Mouse (Mus musculus): ENCODE results near the gene Fam32a. TPM values are rescaled to one million over a fixed set of nuclear protein-coding genes. Genes with fewer than 3 reads are reported as not detected.

Fam32a gene
- total and polyA plus RNA-seq, 3 experiments, result 33.1 to 43.0 (median 34.6) TPM

DNA sequence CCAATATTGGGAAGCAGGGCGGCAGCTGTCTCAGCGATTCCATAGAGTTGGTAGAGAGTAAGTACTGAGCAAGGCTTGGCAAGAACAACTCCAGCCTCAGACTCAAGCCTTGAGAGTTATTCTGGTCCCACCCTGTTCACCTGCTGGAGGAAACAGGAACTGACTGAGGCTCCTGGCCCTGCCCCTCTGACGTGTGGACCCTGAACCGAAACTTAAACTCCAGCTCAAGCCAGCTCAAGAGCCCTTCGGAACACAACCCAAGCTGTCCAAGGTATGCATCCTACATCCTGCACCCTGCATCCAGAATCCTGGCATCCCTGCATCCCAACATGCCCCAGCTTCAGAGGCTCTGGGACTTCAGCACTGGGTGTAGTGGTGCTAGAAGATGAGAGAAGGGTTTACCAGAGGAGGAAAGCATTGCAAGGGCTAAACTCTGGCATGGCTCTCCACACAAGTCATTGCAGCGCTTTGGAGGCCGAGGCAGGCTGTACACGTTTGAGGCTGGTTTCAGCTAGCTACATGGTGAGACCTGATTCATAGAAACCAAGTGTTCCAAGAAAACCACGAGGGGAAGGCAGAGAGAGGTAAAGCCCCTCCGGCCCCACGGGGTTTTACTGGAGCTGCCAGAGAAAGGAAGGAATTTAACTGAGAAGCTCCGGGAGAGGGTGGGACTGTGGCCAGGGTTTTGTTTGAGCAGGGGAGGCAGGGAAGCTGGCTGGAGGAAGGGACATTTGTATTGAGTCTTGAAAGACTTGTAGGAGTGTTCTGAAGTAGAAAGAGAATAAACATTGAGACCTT lies 29.9 kb upstream of the Fam32a start, which contains the start of gene Hsh2d (continued):
- TF ChIP-seq MYC (IDR thresholded peaks at IDR 0.05; ENCODE audit: low read depth, low read length) (0 out of 2 replicates have a peak, but pooled peaks have one; percentile 39), GABPA (IDR thresholded peaks at IDR 0.05; ENCODE audit: insufficient replicate concordance, low read depth, low read length) (no peak), ETS1 (conservative IDR thresholded peaks at IDR 0.05; ENCODE audit: low read depth, low read length) (no peak), RAD21 (IDR thresholded peaks at IDR 0.05; ENCODE audit: low read depth, low read length) (peak; percentile 19), USF2 (conservative IDR thresholded peaks at IDR 0.05; ENCODE audit: low read depth, low read length) (no peak), JUN (IDR thresholded peaks at IDR 0.05; ENCODE audit: insufficient read depth, low read depth, low read length) (no peak), RCOR1 (conservative IDR thresholded peaks at IDR 0.05; ENCODE audit: low read depth, low read length) (no peak), ZMIZ1 (IDR thresholded peaks at IDR 0.05; ENCODE audit: low read depth, low read length) (0 out of 2 replicates have a peak, but pooled peaks have one; percentile 54)

DNA sequence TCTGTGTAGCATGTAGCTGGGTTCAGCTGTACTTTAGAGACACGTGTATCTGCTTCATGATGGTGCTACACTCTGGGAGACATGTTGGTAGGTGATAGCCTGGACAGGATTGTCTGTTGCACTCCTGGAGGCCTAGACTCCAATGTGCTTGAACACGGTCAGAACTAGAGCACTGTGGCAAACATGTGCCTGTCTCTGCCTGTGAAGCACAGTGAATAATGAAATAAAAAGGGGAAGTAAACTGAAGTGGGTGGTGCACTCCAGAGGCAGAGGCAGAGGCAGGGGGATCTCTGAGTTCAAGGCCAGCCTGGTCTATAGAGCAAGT lies 29.4 kb upstream of the Fam32a start:
- peak; percentile 72 for DNase-seq (ENCODE audit: extremely low read depth)
- Histone ChIP-seq H3K27me3 (replicated peaks) (no peaks in the 10 kb centered on the region), H3K79me2 (replicated peaks; ENCODE audit: control insufficient read depth, extremely low read depth, insufficient read depth, poor library complexity, severe bottlenecking) (no peaks in the 10 kb centered on the region; the same call in 1 of the 2 replicates), H3K4me3 (replicated peaks in 1 of 3; ENCODE audit: low read depth in 2 of 3, low read length in 2 of 3, poor library complexity in 1 of 3) (peak overlapping the region; percentile 57 to 82 (median 79)), H3K36me3 (replicated peaks in 1 of 2; ENCODE audit: control insufficient read depth in 1 of 2, insufficient read depth in 1 of 2, low read length in 1 of 2) (peaks cover 17 to 40% of the 10 kb centered on the region in 2 experiments), H3K9ac (ENCODE audit: insufficient read depth, low read depth) (peak overlapping the region; percentile 41), H3K9me3 (replicated peaks; ENCODE audit: low read length) (peaks cover 6% of the 10 kb centered on the region), H3K27ac (ENCODE audit: insufficient read depth, low read depth) (peak overlapping the region; percentile 68), H3K4me2 (ENCODE audit: insufficient read depth, low read depth, poor library complexity, severe bottlenecking) (peak overlapping the region; percentile 14), H3K4me1 (ENCODE audit: control insufficient read depth in 1 of 2, insufficient read depth in 2 of 2) (peaks cover 18 to 30% of the 10 kb centered on the region in 2 experiments)
- in situ Hi-C loops (cut with MboI; ENCODE audit: low pct_ligation_motif_present, low pct_unique_long_range_greater_than_20kb, low sequenced_read_pairs), result no loop called here
- dilution Hi-C loops (cut with MboI; ENCODE audit: extremely low pct_ligation_motif_present, extremely low pct_unique_long_range_greater_than_20kb, low sequenced_read_pairs), result no loop called here
- no peak for TF ChIP-seq ELF1 (IDR thresholded peaks at IDR 0.05; ENCODE audit: low read depth, low read length)
- no peak for TF ChIP-seq MEF2A (IDR thresholded peaks at IDR 0.05; ENCODE audit: borderline replicate concordance, low read depth, low read length)
- TF ChIP-seq EP300 (IDR thresholded peaks at IDR 0.05; ENCODE audit: low read length), result no peak
- TF ChIP-seq E2F4 (IDR thresholded peaks at IDR 0.05; ENCODE audit: insufficient replicate concordance, low read depth, low read length), result no peak
- TF ChIP-seq GABPA (IDR thresholded peaks at IDR 0.05; ENCODE audit: insufficient replicate concordance, low read depth, low read length), result no peak
- no peak for TF ChIP-seq NRF1 (IDR thresholded peaks at IDR 0.05; ENCODE audit: low read depth, low read length)
- TF ChIP-seq JUN (IDR thresholded peaks at IDR 0.05; ENCODE audit: insufficient read depth, low read depth, low read length), result no peak
- TF ChIP-seq UBTF (IDR thresholded peaks at IDR 0.05; ENCODE audit: low read depth, low read length), result no peak
- no peak for TF ChIP-seq ZKSCAN1 (IDR thresholded peaks at IDR 0.05; ENCODE audit: borderline replicate concordance, low read depth, low read length)
- TF ChIP-seq RCOR1 (conservative IDR thresholded peaks at IDR 0.05; ENCODE audit: low read depth, low read length), result no peak
- TF ChIP-seq ZNF384 (IDR thresholded peaks at IDR 0.05; ENCODE audit: low read depth, low read length), result no peak
- no peak for TF ChIP-seq USF1 (IDR thresholded peaks at IDR 0.05; ENCODE audit: low read depth, low read length)
- TF ChIP-seq MYC (IDR thresholded peaks at IDR 0.05; ENCODE audit: low read depth, low read length), result peak; percentile 91
- TF ChIP-seq ETS1 (conservative IDR thresholded peaks at IDR 0.05; ENCODE audit: low read depth, low read length), result no peak
- no peak for TF ChIP-seq RAD21 (IDR thresholded peaks at IDR 0.05; ENCODE audit: low read depth, low read length)
- TF ChIP-seq POLR2AphosphoS2 (IDR thresholded peaks at IDR 0.05; ENCODE audit: low read depth, low read length), result no peak
- TF ChIP-seq ZMIZ1 (IDR thresholded peaks at IDR 0.05; ENCODE audit: low read depth, low read length), result 0 out of 2 replicates have a peak, but pooled peaks have one; percentile 11
- TF ChIP-seq SIN3A (IDR thresholded peaks at IDR 0.05; ENCODE audit: low read length), result peak; percentile 35
- no peak for TF ChIP-seq BHLHE40 (IDR thresholded peaks at IDR 0.05; ENCODE audit: low read depth, low read length)
- TF ChIP-seq MAX (IDR thresholded peaks at IDR 0.05; ENCODE audit: low read length), result peak; percentile 92
- no peak for TF ChIP-seq JUND (conservative IDR thresholded peaks at IDR 0.05; ENCODE audit: low read depth, low read length)
- TF ChIP-seq MAZ (IDR thresholded peaks at IDR 0.05; ENCODE audit: low read depth, low read length), result no peak
- peak; percentile 70; the same call in 1 of the 2 replicates for TF ChIP-seq TBP (conservative IDR thresholded peaks at IDR 0.05; ENCODE audit: low read depth, low read length)
- peak; percentile 65 for TF ChIP-seq POLR2A (IDR thresholded peaks at IDR 0.05; ENCODE audit: low read depth, low read length)
- no peak for TF ChIP-seq CHD2 (IDR thresholded peaks at IDR 0.05; ENCODE audit: low read length)
- no peak for TF ChIP-seq MAFK (IDR thresholded peaks at IDR 0.05; ENCODE audit: insufficient replicate concordance, low read length)
- TF ChIP-seq HCFC1 (IDR thresholded peaks at IDR 0.05; ENCODE audit: low read depth, low read length), result no peak
- TF ChIP-seq MXI1 (IDR thresholded peaks at IDR 0.05; ENCODE audit: low read depth, low read length), result peak; percentile 51; the same call in 1 of the 2 replicates
- peak; percentile 56 for TF ChIP-seq NELFE (IDR thresholded peaks at IDR 0.05; ENCODE audit: low read depth, low read length)
- TF ChIP-seq PAX5 (IDR thresholded peaks at IDR 0.05; ENCODE audit: low read length), result no peak
- TF ChIP-seq SMC3 (IDR thresholded peaks at IDR 0.05; ENCODE audit: low read depth, low read length), result no peak
- TF ChIP-seq IRF4 (IDR thresholded peaks at IDR 0.05; ENCODE audit: low read depth, low read length), result no peak
- TF ChIP-seq CTCF (conservative IDR thresholded peaks at IDR 0.05 in 1 of 2, IDR thresholded peaks at IDR 0.05 in 1 of 2; ENCODE audit: low read depth in 2 of 2, low read length in 2 of 2), result no peak
- TF ChIP-seq ZC3H11A (IDR thresholded peaks at IDR 0.05; ENCODE audit: low read depth, low read length), result no peak

All from CH12.LX (cell line).